Mouse (Mus musculus): ENCODE data around the gene Ankrd13a.

Ankrd13a gene

GRCm38 (mm10) chr5:114796299-114797012, 22.0 kb downstream of the Ankrd13a start:
- no peak for DNase-seq (ENCODE audit: extremely low read depth, low read depth)

- no peak for DNase-seq (ENCODE audit: extremely low read depth, low read depth)
Observed at GRCm38 (mm10) chr5:114797253-114797652, 22.8 kb downstream of the Ankrd13a start.

- DNase-seq (ENCODE audit: extremely low read depth, low read depth) = no peak
Observed at GRCm38 (mm10) chr5:114799848-114800247, 25.4 kb downstream of the Ankrd13a start.

- DNase-seq (ENCODE audit: extremely low read depth, low read depth) = no peak
Observed at GRCm38 (mm10) chr5:114801049-114801448, 26.6 kb downstream of the Ankrd13a start.

GRCm38 (mm10) chr5:114801841-114802240, 27.4 kb downstream of the Ankrd13a start:
- DNase-seq (ENCODE audit: extremely low read depth, low read depth) = no peak

- DNase-seq (ENCODE audit: extremely low read depth, low read depth) = no peak
Observed at GRCm38 (mm10) chr5:114803231-114803630, 28.8 kb downstream of the Ankrd13a start.

GRCm38 (mm10) chr5:114804335-114804734, 29.9 kb downstream of the Ankrd13a start:
- DNase-seq (ENCODE audit: extremely low read depth, low read depth) = no peak

- no peak for DNase-seq (ENCODE audit: extremely low read depth, low read depth)
Observed at GRCm38 (mm10) chr5:114804958-114805357, 30.5 kb downstream of the Ankrd13a start.

- no peak for DNase-seq (ENCODE audit: extremely low read depth, low read depth)
Observed at GRCm38 (mm10) chr5:114805436-114806350, 31.2 kb downstream of the Ankrd13a start.

- no peak for DNase-seq (ENCODE audit: extremely low read depth, low read depth)
Observed at GRCm38 (mm10) chr5:114806636-114807035, 32.2 kb downstream of the Ankrd13a start.

GRCm38 (mm10) chr5:114807063-114807462, 32.6 kb downstream of the Ankrd13a start:
- no peak for DNase-seq (ENCODE audit: extremely low read depth, low read depth)

- no peak for DNase-seq (ENCODE audit: extremely low read depth, low read depth)
Observed at GRCm38 (mm10) chr5:114807468-114807867, 33.0 kb downstream of the Ankrd13a start.

- DNase-seq (ENCODE audit: extremely low read depth, low read depth) = no peak
Observed at GRCm38 (mm10) chr5:114807893-114808292, 33.4 kb downstream of the Ankrd13a start.

GRCm38 (mm10) chr5:114808385-114808784, 33.9 kb downstream of the Ankrd13a start:
- DNase-seq (ENCODE audit: extremely low read depth, low read depth) = no peak

- no peak for DNase-seq (ENCODE audit: extremely low read depth, low read depth)
Observed at GRCm38 (mm10) chr5:114809181-114809756, 34.8 kb downstream of the Ankrd13a start.

GRCm38 (mm10) chr5:114809826-114810225, 35.3 kb downstream of the Ankrd13a start:
- no peak for DNase-seq (ENCODE audit: extremely low read depth, low read depth)

- peak; percentile 38 for DNase-seq (ENCODE audit: extremely low read depth, low read depth)
Observed at GRCm38 (mm10) chr5:114813525-114814181, 39.2 kb downstream of the Ankrd13a start.

GRCm38 (mm10) chr5:114816599-114816998, 42.1 kb downstream of the Ankrd13a start:
- no peak for DNase-seq (ENCODE audit: extremely low read depth, low read depth)

- DNase-seq (ENCODE audit: extremely low read depth, low read depth) = no peak
Observed at GRCm38 (mm10) chr5:114818124-114818523, 43.6 kb downstream of the Ankrd13a start.

- DNase-seq (ENCODE audit: extremely low read depth, low read depth) = peak; percentile 47
Observed at GRCm38 (mm10) chr5:114822796-114823688, 48.6 kb downstream of the Ankrd13a start, which contains the start of gene 1500011B03Rik. TSS of gene 1500011B03Rik (minus strand) at chr5:114823468.
